Mouse (Mus musculus): ENCODE data around the gene 1700042G07Rik. TPM values are rescaled to one million over a fixed set of nuclear protein-coding genes. Genes with fewer than 3 reads are reported as not detected.

1700042G07Rik gene
- polyA plus RNA-seq, 1 experiment from 2014 or later: not detected

- ATAC-seq (ENCODE audit: low FRiP score): no peak
- peak overlapping the region; percentile 64 for H3K4me2 ChIP-seq
- H3K4me1 ChIP-seq: peaks cover 7% of the 10 kb centered on the region
- H3K9ac ChIP-seq (replicated peaks): peak overlapping the region; percentile 92
- no peaks in the 10 kb centered on the region for H3K27me3 ChIP-seq (replicated peaks)
- no peaks in the 10 kb centered on the region for H3K9me3 ChIP-seq (replicated peaks)
- 4% methylated on average over 6 of the region's 6 CpGs for WGBS
- H3K27ac ChIP-seq (replicated peaks): peak overlapping the region; percentile 100
- H3K36me3 ChIP-seq: no peaks in the 10 kb centered on the region
- peak overlapping the region; percentile 77 for H3K4me3 ChIP-seq (replicated peaks)
Observed at GRCm38 (mm10) chr4:116220071-116220650, 47.0 kb downstream of the 1700042G07Rik start.

GRCm38 (mm10) chr4:116220780-116221139 lies 47.6 kb downstream of the 1700042G07Rik start:
- WGBS: under 1% methylated on average over 24 of the region's 26 CpGs
- Histone ChIP-seq H3K9ac (replicated peaks) (peak overlapping the region; percentile 92), H3K36me3 (no peaks in the 10 kb centered on the region), H3K9me3 (replicated peaks) (no peaks in the 10 kb centered on the region), H3K27me3 (replicated peaks) (no peaks in the 10 kb centered on the region), H3K27ac (replicated peaks) (peak overlapping the region; percentile 100), H3K4me1 (peaks cover 9% of the 10 kb centered on the region), H3K4me2 (peak overlapping the region; percentile 64), H3K4me3 (replicated peaks) (peak overlapping the region; percentile 77)
- ATAC-seq (ENCODE audit: low FRiP score): no peak; the same call in 1 of the 2 replicates

GRCm38 (mm10) chr4:116221140-116221851 lies 48.1 kb downstream of the 1700042G07Rik start, which contains the start of gene Pik3r3:
Pik3r3 (plus strand) TSS chr4:116221618.
- H3K27ac ChIP-seq (replicated peaks): peak within 1 kb of the TSS; percentile 100
- H3K36me3 ChIP-seq: no peaks in the 10 kb centered on the region
- peak within 1 kb of the TSS; percentile 64 for H3K4me2 ChIP-seq
- peaks cover 9% of the 10 kb centered on the region for H3K4me1 ChIP-seq
- H3K27me3 ChIP-seq (replicated peaks): no peaks in the 10 kb centered on the region
- H3K4me3 ChIP-seq (replicated peaks): peak within 1 kb of the TSS; percentile 77
- peak; percentile 99 for ATAC-seq (ENCODE audit: low FRiP score)
- peak within 1 kb of the TSS; percentile 92 for H3K9ac ChIP-seq (replicated peaks)
- under 1% methylated on average over 51 of the region's 53 CpGs for WGBS
- H3K9me3 ChIP-seq (replicated peaks): no peaks in the 10 kb centered on the region

GRCm38 (mm10) chr4:116221996-116222842 lies 49.0 kb downstream of the 1700042G07Rik start:
- H3K9me3 ChIP-seq (replicated peaks): no peaks in the 10 kb centered on the region
- H3K9ac ChIP-seq (replicated peaks): peak overlapping the region; percentile 92
- H3K36me3 ChIP-seq: no peaks in the 10 kb centered on the region
- H3K27me3 ChIP-seq (replicated peaks): no peaks in the 10 kb centered on the region
- WGBS: under 1% methylated on average over 23 of the region's 23 CpGs
- H3K4me3 ChIP-seq (replicated peaks): peak overlapping the region; percentile 77
- H3K4me2 ChIP-seq: peak overlapping the region; percentile 60
- peaks cover 9% of the 10 kb centered on the region for H3K4me1 ChIP-seq
- H3K27ac ChIP-seq (replicated peaks): peak overlapping the region; percentile 100
- ATAC-seq (ENCODE audit: low FRiP score): no peak

GRCm38 (mm10) chr4:116222843-116223119 lies 49.6 kb downstream of the 1700042G07Rik start:
- Histone ChIP-seq H3K27ac (replicated peaks) (peak overlapping the region; percentile 100), H3K27me3 (replicated peaks) (no peaks in the 10 kb centered on the region), H3K4me2 (peak overlapping the region; percentile 60), H3K4me1 (peaks cover 9% of the 10 kb centered on the region), H3K9ac (replicated peaks) (peak overlapping the region; percentile 92), H3K4me3 (replicated peaks) (peak overlapping the region; percentile 77), H3K36me3 (no peaks in the 10 kb centered on the region), H3K9me3 (replicated peaks) (no peaks in the 10 kb centered on the region)
- ATAC-seq (ENCODE audit: low FRiP score): no peak
- 2% methylated on average over 6 of the region's 6 CpGs for WGBS

Other genes starting within 250 kb of the 1700042G07Rik start
- gene Dmbx1, start 233.4 kb upstream of the 1700042G07Rik start, polyA plus RNA-seq (2015; fragmentation: Nextera tagmentation; extraction: Ambion mirVana): 1.2 and 2.1 TPM in 2 replicates
- 18.9 and 22.8 TPM in 2 replicates for gene Faah, start 155.4 kb upstream of the 1700042G07Rik start, polyA plus RNA-seq (2015; fragmentation: Nextera tagmentation; extraction: Ambion mirVana)
- 13.1 and 13.5 TPM in 2 replicates for gene Nsun4, start 119.5 kb upstream of the 1700042G07Rik start, polyA plus RNA-seq (2015; fragmentation: Nextera tagmentation; extraction: Ambion mirVana)
- gene Uqcrh, start 98.3 kb upstream of the 1700042G07Rik start, polyA plus RNA-seq (2015; fragmentation: Nextera tagmentation; extraction: Ambion mirVana): 499 and 535 TPM in 2 replicates
- 70.9 and 73.3 TPM in 2 replicates for gene Lrrc41, start 98.1 kb upstream of the 1700042G07Rik start, polyA plus RNA-seq (2015; fragmentation: Nextera tagmentation; extraction: Ambion mirVana)
- gene Rad54l, start 49.7 kb upstream of the 1700042G07Rik start, polyA plus RNA-seq (2015; fragmentation: Nextera tagmentation; extraction: Ambion mirVana): 5.6 and 11.5 TPM in 2 replicates
- gene Pomgnt1, start 49.5 kb upstream of the 1700042G07Rik start, polyA plus RNA-seq (2015; fragmentation: Nextera tagmentation; extraction: Ambion mirVana): 66.9 and 67.2 TPM in 2 replicates
- gene Lurap1, start 22.0 kb upstream of the 1700042G07Rik start, polyA plus RNA-seq (2015; fragmentation: Nextera tagmentation; extraction: Ambion mirVana): 2.6 and 2.7 TPM in 2 replicates
- gene Tspan1, start 5.8 kb upstream of the 1700042G07Rik start, polyA plus RNA-seq (2015; fragmentation: Nextera tagmentation; extraction: Ambion mirVana): 0.27 and 5.8 TPM in 2 replicates
- not detected in 2 replicates for gene Gm49337, start within 50 bp of the 1700042G07Rik start, polyA plus RNA-seq (2015; fragmentation: Nextera tagmentation; extraction: Ambion mirVana)
- gene Pik3r3, start 48.2 kb downstream of the 1700042G07Rik start, polyA plus RNA-seq (2015; fragmentation: Nextera tagmentation; extraction: Ambion mirVana): 43.1 and 52.6 TPM in 2 replicates

Measured in neural tube, embryonic 15.5 days (tissue).